Mouse (Mus musculus): ENCODE results near the gene Pspc1.
"Not testable (repeated sequence)": the region's sequence is repeated elsewhere in the genome, so short reads cannot be mapped to it uniquely, and the experiment has no call there.

The Pspc1 gene

GRCm38 (mm10) chr14:56778200-56778932 lies at the start of gene Pspc1:
Pspc1 (minus strand) TSS chr14:56778316.
- DNase-seq, result peak; percentile 97

DNA sequence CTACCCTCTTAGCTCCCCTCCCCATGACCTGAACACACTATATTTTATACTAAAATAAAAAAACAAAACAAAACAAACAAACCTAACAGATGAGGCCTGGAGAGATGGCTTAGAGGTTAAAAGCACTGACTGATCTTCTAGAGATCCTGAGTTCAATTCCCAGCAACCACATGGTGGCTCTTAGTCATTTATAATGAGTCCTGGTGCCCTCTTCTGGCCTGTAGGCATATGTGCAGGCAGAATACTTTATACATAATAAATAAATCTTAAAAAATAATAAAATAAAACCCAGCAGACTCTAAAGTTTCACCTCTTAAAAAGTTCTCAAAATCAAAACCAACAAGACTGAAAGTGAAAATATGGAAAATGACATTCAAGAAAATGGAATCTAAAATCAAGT lies 46.4 kb upstream of the Pspc1 start:
- DNase-seq, result no peak

DNA sequence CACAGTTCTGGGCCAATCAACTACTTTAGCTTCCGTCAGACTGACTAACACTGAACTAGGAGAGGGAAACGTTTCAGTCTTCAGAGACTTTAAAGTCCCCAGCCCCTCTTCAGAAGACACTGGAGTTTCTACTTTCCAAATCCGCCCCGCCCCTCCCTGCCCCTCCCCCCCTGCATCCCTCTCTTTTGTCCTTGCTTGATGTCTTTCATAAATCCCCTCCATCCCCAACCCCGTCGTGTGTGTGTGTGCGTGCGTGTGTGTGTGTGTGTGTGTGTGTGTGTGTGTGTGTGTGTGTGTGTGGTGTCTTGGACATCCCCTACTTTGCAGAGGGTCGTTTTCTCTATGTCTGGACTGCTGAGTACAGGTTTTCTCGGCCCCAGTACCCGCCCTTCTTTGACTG lies 39.5 kb upstream of the Pspc1 start:
- no peak for DNase-seq

DNA sequence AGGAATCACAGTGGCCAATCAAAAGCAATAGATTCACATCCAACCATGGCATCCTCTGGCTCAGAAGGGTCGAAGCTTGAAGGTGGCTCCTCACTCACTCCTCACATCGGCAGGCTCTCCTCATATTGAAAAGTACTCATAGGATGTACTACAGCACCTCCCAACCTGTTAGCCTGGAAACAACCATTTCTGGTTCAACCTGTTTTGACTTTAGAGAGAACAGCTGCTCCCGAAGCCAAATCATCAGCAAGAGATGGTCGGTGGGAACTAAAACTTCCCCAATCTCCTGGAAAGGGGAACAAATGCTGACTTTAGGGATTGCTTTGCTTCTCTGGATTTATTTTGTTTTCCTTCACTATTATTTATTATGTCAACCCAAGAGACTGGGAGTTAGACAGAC lies 39.0 kb upstream of the Pspc1 start:
- no peak for DNase-seq

DNA sequence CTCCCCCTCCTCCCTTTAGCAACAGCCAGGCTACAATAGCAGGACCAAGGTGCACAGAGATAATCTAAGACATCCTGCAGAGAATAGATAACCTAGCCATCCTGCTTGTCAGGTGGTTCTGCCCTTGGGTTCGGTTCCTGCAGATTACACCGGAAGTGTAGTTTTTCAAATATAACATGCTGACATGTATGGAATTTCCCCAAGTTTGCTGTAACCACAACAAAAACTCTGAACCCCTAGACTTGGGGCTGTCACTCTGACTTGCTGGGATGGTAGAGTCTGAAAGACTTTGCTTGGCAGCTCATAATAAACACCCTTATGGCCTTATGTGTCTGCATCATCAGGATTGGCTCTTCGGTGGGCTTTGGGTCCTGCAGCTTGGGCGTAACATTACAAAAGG lies 38.4 kb upstream of the Pspc1 start:
- no peak for DNase-seq

- peak; percentile 68 for DNase-seq
Measured at GRCm38 (mm10) chr14:56812520-56813036, 34.5 kb upstream of the Pspc1 start.

DNA sequence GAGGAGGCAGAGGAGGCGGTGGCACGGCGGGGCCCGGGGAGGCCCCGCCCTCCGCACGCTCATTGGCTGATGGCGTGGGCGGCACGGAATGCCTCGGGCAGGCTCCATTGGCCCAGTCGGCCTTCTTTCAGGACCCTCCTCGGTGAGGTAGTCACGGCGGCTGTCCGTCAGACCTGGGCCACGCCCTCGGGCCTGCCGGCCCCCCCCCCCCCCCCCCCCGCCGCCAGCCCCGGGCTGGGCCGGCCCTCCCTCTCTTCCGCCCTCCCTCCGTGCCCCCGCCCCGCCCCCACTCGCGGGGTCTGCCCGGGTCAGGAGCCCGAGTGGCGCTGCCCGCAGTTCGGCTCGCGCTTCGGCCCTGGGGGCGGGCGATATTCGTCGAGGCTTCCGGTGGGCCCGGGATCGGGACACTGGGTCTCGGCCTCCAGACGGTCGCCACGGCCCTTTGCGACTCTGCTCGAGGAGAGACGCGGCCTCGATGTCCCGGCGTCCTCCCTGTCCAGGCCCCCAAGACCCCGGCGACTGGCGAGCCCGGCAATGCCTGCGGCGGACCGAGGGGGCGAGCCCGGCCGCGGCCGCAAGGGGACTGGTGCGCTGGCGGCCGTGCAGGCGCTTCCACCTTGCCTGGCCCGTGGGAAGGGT lies 33.7 kb upstream of the Pspc1 start, which contains the start of gene Zmym5:
Gene Zmym5, minus strand, starts transcription at position 16 of the 639 bp plus-strand sequence.
- peak; percentile 80 for DNase-seq

DNA sequence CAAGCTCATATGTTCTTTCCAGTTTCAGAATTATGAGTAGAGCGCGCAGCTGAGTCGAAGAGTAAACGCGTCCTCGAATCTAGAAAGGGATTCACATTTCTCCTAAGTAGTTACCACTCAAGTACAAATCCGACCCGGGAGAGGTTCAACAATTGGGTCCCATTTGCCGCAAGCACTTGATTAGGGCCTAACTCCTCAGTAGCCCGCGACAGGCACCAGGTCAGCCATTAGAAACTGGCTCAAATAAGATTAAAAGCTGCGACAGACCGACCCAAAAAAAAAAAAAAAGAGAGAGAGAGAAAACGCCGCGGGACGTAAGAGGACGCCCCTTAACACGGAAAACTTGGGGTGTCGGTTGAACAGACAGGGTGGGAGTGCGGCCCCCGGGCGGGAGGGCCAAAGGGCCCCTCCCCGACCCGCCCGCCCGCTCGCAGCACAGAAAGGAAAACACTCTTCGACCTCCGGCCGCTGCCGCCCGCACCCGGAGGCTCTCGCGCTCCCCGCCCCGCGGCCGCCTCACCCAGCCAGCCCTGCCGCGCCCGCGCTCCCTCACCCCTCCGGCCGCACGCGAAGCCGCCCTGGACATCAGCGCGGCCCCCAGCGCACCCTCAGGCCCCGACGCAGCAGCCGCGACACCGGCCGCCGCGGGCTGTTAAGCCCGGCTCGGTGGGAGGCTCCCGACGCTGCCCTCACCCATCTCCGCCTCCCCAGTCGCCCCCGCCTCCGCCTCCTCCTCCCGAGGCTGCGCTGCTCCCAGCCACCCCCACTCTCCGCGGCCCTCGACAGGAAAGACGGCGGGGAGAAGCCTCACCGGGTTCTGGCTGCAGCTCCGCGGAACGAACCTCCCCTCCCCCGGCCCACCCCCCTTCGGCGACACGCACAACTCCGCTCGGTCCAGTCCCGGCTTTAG lies 32.9 kb upstream of the Pspc1 start:
- peak; percentile 17 for DNase-seq

- peak; percentile 33 for DNase-seq
Measured at GRCm38 (mm10) chr14:56793243-56793642, 15.1 kb upstream of the Pspc1 start.

- no peak for DNase-seq
Measured at GRCm38 (mm10) chr14:56784575-56784974, 6.5 kb upstream of the Pspc1 start.

DNA sequence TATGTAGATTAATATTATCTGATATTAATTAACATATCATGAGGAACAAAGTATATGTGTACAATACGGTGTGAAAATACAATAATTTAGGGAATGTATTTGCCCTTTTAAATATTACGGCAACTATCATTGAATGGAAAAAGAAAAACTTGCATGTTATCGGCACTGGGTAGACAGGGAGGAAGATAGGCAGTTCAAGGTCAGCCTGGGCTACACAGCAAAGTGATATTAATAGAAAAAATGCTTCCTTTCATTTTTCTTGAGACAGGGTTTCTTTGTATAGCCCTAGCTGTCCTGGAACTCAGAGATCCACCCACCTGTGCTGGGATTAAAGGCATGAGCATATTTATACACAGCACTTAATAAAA lies 801 bp upstream of the Pspc1 start:
- no peak for DNase-seq

DNA sequence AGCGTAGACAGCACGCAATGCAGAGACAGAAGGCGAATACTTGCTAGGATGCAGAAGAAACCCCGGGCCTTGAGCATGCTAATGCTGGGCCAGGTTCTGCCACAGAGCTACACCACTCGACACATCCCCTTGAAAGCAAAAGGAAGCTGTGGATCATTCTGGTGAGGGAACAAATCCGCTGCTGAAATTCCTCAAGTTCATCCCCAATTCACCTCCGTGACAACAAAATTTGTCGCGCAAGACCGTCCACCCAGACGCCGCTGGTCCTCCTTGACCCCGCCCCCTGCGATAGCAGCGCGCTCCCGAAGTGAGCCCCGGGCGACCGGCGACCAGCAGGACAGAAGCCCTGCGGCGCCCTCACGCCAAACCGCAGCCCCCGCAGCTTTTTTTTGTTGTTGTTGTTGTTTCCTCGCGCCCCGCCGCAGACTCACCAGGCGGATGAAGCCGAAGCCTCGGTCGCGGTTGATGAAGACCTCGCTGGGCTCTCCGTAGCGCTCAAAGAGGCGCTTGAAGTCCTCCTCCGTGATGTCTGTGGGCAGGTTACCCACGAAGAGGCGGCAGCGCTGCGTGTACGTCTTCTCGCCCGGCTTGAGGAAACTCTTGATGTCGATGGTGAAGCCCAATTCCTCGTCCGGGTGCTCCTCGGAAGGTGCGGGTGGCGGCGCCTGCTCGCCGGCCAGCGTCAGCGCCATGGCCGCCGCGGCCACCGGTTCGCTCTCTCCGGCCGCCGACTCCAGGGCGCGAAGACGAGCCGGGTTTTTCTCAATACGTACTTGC lies 568 bp downstream of the Pspc1 start:
- peak; percentile 58 for DNase-seq

- no peak for DNase-seq
Measured at GRCm38 (mm10) chr14:56776571-56777238, 1.4 kb downstream of the Pspc1 start.

DNA sequence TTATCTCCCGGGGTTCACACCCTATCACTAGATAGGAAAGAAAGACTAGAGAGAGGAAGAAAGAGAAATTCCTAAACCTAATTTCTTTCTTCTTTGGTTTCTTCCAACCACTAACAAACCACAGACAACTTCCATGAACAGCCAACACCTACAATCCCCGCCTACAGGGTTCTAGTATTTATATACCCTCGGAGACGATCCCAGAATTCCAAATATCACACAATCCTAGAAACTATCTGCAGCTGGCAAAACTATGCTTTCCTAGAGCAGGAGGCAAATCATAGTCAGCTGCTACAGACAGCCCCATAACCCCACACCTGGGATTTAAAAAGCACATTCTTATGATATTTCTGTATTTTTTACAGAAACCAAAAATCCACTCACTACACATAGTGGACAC lies 2.7 kb downstream of the Pspc1 start:
- DNase-seq, result no peak

- DNase-seq, result not testable (repeated sequence)
Measured at GRCm38 (mm10) chr14:56766438-56766837, 11.7 kb downstream of the Pspc1 start.

GRCm38 (mm10) chr14:56765117-56765516 lies 13.0 kb downstream of the Pspc1 start:
- not testable (repeated sequence) for DNase-seq

DNA sequence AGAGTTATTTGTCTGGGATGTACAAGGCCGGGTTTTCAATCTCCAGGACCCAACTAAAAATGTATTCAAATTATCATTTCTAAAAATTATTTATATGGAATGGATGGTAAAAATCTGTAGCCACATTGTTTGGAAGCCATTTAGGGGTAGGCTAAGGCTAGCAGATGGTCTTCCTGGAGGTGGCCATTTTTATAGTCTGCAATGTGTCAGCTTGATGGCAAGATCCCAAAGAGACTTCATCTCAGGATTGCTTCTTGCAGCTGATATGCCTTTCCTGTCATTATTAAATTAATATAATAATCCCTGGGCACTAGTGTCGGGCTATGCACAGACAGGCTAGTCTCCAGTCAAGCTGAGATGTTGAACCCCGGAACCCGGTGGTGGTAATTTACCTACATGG lies 26.8 kb downstream of the Pspc1 start:
- no peak for DNase-seq

DNA sequence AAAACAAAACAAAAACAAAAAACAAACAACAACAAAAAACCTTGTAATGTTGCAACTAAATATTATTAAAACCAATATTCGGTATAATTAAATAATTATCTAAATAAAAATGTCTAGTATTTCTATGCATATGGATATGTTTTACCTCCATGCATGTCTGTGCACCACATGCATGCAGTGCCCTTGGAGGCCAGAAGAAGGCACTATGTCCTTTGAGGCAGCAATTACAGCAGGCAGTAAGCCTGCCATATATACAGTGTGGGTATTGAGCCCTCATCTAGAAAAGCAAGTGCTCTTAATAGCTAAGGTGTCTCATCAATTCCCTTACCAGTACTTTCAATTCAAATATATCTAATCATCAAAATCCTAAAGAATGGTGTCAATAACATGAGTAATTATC lies 37.9 kb downstream of the Pspc1 start:
- no peak for DNase-seq

DNA sequence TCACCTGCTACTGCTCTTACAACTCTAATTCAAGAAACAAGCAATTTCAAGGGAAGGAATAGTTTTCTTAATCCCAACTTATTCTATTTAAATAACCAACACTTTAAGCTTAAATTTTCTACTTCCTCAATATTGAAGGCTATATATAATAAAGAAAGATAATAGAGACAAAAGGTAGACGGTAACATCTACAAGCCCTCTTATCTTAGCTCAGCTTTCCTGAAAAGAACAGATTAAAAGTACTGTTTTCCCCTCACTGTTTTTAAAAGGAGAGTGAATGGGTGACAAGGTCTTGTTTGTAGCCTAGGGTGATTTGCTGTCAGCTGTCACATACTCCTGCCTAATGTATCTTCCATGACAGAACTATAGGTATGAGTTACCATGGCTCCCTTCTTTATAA lies 51.6 kb downstream of the Pspc1 start:
- DNase-seq, result no peak

DNA sequence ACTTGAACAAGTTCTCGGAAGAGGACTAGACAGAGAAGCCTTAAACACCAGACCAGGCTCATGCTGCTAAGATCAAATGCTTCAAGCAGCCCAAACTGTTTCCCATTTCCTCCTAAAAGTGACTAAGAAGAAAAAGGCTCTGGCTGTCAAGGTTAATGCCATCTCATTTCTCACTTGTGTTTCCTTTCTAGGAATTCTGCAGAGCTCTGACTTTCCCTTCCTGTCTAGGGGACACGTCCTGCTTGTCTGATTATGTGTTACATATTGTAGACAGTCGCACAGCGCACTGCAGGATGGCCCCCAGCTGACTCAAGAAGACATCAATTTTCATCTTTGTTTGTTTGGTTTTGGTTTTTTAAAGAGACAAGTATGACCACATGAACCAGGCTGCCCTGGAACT lies 72.4 kb downstream of the Pspc1 start:
- DNase-seq, result no peak

GRCm38 (mm10) chr14:56702644-56703043 lies 75.5 kb downstream of the Pspc1 start:
- DNase-seq, result no peak

GRCm38 (mm10) chr14:56697836-56698235 lies 80.3 kb downstream of the Pspc1 start:
- no peak for DNase-seq
